Mouse (Mus musculus): Measurements from ENCODE around the gene Myo18b. TPM values are rescaled to one million over a fixed set of nuclear protein-coding genes. Genes with fewer than 3 reads are reported as not detected.

Gene Myo18b
- polyA plus RNA-seq, 1 experiment from 2014 or later: 0.80 TPM

DNA sequence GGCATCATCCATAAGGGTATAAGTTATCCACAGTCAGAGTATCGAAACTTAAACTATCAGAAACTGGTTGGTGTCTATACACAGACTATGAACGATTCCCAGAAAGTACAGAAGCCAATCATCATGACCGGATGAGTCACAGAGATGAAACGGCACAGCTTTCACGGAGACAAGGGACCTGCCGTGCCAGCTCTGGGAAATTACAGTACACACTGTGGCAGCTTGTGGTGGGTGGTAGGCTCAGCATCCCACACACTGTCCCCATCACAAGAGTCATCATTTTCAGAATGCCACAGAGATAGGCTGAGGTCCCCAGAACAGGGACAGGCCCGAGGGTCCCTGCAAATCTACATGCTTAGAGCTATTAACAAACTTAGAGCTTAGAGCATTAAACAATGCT, 114.4 kb downstream of the Myo18b start:
- no peaks in the 10 kb centered on the region for H3K9me3 ChIP-seq (ENCODE audit: low read depth, low read length)
- H3K9ac ChIP-seq: no peak overlapping the region
- no peak overlapping the region for H3K4me3 ChIP-seq (ENCODE audit: low read depth, low read length)
- no peaks in the 10 kb centered on the region for H3K36me3 ChIP-seq (ENCODE audit: insufficient read depth)
- H3K4me2 ChIP-seq: no peak overlapping the region
- no peak for TF ChIP-seq CTCF (IDR thresholded peaks at IDR 0.05; ENCODE audit: low read depth)
- no peaks in the 10 kb centered on the region for H3K4me1 ChIP-seq (ENCODE audit: insufficient read depth)
- 82% methylated on average over 7 of the region's 7 CpGs for WGBS
- no peak overlapping the region for H3K27ac ChIP-seq (ENCODE audit: low read depth)
- no peak for DNase-seq
- H3K27me3 ChIP-seq (ENCODE audit: insufficient read depth, low read length): no peaks in the 10 kb centered on the region
- no peak for ATAC-seq (ENCODE audit: insufficient read depth)

DNA sequence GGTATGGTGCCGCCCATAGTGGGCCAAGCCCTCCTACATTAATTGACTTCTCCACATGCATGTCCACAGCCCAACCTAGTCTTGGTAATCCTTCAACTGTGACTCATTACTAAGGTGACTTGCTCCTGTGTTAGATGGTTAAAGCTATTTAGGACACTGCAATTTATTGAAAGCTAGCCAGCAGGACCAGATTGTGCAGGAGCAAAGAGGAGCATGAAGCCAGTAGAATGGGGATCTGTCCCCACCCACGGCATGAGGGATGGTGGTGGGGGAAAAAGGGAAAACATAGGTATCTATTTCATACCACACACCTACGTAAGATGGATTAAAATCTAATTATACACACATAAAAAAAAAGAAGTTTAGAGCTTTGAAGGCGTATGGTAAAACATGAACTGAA, 114.9 kb downstream of the Myo18b start:
- no peaks in the 10 kb centered on the region for H3K27me3 ChIP-seq (ENCODE audit: insufficient read depth, low read length)
- no peak overlapping the region for H3K9ac ChIP-seq
- H3K36me3 ChIP-seq (ENCODE audit: insufficient read depth): no peaks in the 10 kb centered on the region
- DNase-seq (no peak), ATAC-seq (ENCODE audit: insufficient read depth) (no peak)
- WGBS: 90% methylated on average over 4 of the region's 4 CpGs
- TF ChIP-seq CTCF (IDR thresholded peaks at IDR 0.05; ENCODE audit: low read depth): no peak
- H3K4me3 ChIP-seq (ENCODE audit: low read depth, low read length): no peak overlapping the region
- H3K4me2 ChIP-seq: no peak overlapping the region
- no peaks in the 10 kb centered on the region for H3K9me3 ChIP-seq (ENCODE audit: low read depth, low read length)
- H3K27ac ChIP-seq (ENCODE audit: low read depth): no peak overlapping the region
- H3K4me1 ChIP-seq (ENCODE audit: insufficient read depth): no peaks in the 10 kb centered on the region

DNA sequence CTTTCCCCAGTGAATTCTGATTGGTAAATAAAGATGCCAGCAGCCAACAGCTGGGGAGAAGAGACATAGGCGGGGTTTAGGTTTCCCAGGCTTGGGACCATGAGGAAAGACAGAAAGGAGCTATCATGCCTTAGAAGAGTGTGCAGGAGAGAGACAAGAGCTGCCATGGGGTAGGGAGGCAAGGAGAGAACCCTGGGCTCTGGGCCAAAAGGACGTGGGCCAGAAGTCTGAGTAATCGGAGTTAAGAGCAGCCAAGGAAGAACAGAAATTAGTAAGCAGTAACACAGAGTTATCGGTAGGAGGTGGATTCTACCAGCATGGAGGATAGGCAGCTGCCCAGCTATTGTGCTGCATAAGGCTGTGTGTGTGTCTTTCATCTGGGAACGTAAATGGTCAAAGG, 115.8 kb downstream of the Myo18b start:
- ATAC-seq (ENCODE audit: insufficient read depth): peak; percentile 49; the same call in 1 of the 2 replicates

DNA sequence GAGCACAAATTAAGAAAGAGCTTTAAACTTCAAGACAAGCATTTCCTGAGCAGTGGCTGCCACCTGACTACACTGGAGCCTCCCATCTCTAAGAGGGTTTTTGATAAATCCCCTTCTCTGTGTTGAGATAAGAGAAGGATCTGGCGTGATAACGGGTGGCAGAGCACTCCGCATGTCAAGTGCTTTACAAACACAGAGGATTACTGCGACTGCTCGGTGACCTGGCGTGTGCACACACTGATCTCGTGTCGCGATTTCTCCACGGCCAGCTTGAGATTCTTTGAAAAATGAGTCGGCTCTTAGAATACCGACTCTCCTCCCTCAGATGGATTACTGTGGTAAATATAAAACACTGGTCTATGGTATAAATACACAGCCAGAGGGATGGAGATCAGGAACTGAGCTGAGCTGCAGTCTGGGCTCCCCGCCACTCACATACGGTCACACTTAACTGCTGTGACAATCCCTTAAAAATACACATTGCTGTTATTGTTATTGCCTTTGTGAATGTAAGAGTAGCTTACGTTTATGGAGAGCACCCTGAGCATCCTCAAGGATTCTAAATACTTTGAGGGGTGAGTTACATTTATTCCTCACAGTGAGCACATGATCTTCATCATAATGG, 119.3 kb downstream of the Myo18b start:
- no peak overlapping the region for H3K4me3 ChIP-seq (ENCODE audit: low read depth, low read length)
- no peaks in the 10 kb centered on the region for H3K36me3 ChIP-seq (ENCODE audit: insufficient read depth)
- H3K4me1 ChIP-seq (ENCODE audit: insufficient read depth): no peaks in the 10 kb centered on the region
- H3K27me3 ChIP-seq (ENCODE audit: insufficient read depth, low read length): no peaks in the 10 kb centered on the region
- no peak overlapping the region for H3K9ac ChIP-seq
- no peak for ATAC-seq (ENCODE audit: insufficient read depth)
- WGBS: 11% methylated on average over 15 of the region's 15 CpGs
- peak; percentile 29 for DNase-seq
- H3K9me3 ChIP-seq (ENCODE audit: low read depth, low read length): no peaks in the 10 kb centered on the region
- no peak overlapping the region for H3K27ac ChIP-seq (ENCODE audit: low read depth)
- no peak for TF ChIP-seq CTCF (IDR thresholded peaks at IDR 0.05; ENCODE audit: low read depth)
- H3K4me2 ChIP-seq: no peak overlapping the region

More for the DNA sequence above, 115.8 kb downstream of the Myo18b start:
- Histone ChIP-seq H3K9ac (no peak overlapping the region), H3K4me1 (ENCODE audit: insufficient read depth) (no peaks in the 10 kb centered on the region), H3K4me2 (no peak overlapping the region), H3K27ac (ENCODE audit: low read depth) (no peak overlapping the region), H3K27me3 (ENCODE audit: insufficient read depth, low read length) (no peaks in the 10 kb centered on the region), H3K36me3 (ENCODE audit: insufficient read depth) (no peaks in the 10 kb centered on the region), H3K9me3 (ENCODE audit: low read depth, low read length) (no peaks in the 10 kb centered on the region), H3K4me3 (ENCODE audit: low read depth, low read length) (no peak overlapping the region)
- no peak for TF ChIP-seq CTCF (IDR thresholded peaks at IDR 0.05; ENCODE audit: low read depth)
- DNase-seq: peak; percentile 68
- WGBS: 47% methylated on average over 5 of the region's 5 CpGs

DNA sequence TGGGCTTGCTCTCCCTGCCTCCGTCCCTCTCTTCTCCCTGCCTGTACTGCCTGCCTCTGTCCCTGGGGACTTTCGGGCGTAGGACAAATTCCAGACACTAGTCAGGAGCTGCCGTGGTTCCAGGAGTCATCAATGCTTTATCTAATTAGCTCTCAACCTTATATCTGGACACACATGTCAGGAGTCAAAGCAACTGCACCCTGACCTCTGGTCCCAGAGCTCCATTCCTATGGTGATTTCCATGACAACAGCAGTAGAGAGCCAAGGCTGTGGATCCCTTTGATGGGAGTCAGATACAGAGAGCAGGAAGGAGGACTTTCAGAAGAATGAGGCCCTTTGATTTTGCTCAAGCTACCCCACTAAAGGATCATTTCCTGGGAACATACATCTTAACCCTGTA, 122.7 kb downstream of the Myo18b start:
- WGBS: 34% methylated on average over 4 of the region's 4 CpGs
- H3K36me3 ChIP-seq (ENCODE audit: insufficient read depth): no peaks in the 10 kb centered on the region

DNA sequence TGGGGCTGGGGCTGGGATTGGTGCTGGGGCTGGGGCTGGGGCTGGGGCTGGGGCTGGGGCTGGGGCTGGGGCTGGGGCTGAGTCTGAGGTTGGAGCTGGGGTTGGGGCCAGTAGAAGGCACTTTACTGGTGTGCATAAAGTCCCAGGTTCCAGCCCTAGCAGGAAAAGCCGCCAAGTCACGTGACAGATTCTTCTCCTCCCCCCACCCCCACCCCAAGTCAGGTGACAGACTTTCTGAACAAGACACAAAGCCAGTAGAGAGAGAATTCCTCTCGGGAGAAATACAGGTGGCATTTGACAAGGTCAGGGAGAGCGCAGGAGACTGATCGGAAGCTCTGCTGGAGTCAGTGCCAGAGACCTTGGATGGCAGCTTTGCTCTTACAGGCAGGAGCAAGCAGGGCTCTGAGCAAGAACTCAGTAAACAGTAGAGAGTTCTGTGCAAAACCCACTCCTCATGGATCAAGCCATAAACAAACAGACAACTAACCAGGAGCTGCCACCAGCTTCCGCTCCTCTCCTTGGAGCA, 124.7 kb downstream of the Myo18b start:
- Histone ChIP-seq H3K4me1 (ENCODE audit: insufficient read depth) (no peaks in the 10 kb centered on the region), H3K36me3 (ENCODE audit: insufficient read depth) (no peaks in the 10 kb centered on the region), H3K9me3 (ENCODE audit: low read depth, low read length) (no peaks in the 10 kb centered on the region), H3K27me3 (ENCODE audit: insufficient read depth, low read length) (no peaks in the 10 kb centered on the region), H3K4me2 (no peak overlapping the region), H3K27ac (ENCODE audit: low read depth) (no peak overlapping the region), H3K9ac (no peak overlapping the region), H3K4me3 (ENCODE audit: low read depth, low read length) (no peak overlapping the region)
- DNase-seq: no peak
- no peak for TF ChIP-seq CTCF (IDR thresholded peaks at IDR 0.05; ENCODE audit: low read depth)
- WGBS: 34% methylated on average over 6 of the region's 6 CpGs
- no peak for ATAC-seq (ENCODE audit: insufficient read depth)

More for the DNA sequence above, 122.7 kb downstream of the Myo18b start:
- Histone ChIP-seq H3K4me1 (ENCODE audit: insufficient read depth) (no peaks in the 10 kb centered on the region), H3K27ac (ENCODE audit: low read depth) (no peak overlapping the region), H3K9me3 (ENCODE audit: low read depth, low read length) (no peaks in the 10 kb centered on the region), H3K27me3 (ENCODE audit: insufficient read depth, low read length) (no peaks in the 10 kb centered on the region), H3K4me3 (ENCODE audit: low read depth, low read length) (no peak overlapping the region), H3K9ac (no peak overlapping the region), H3K4me2 (no peak overlapping the region)
- no peak for ATAC-seq (ENCODE audit: insufficient read depth)
- DNase-seq: no peak
- no peak for TF ChIP-seq CTCF (IDR thresholded peaks at IDR 0.05; ENCODE audit: low read depth)

DNA sequence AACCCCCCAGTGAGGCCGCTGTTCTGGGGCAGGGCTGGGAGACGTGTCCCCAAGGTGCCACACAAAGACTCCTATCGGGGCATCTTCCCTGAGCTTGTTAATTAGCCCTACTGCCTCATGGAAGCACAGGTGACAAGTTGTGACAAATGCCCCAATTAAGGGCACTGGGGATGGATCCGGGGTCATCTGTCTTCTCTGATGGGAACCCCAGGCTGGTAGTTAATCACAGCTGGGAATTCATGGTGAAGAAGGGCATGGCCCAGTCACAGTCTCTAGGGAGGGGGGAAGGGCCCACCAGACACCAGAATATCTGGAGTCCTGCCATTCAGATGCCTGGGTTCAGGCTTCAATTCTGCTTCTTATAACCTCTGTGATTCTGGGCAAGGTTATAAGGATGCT, 126.4 kb downstream of the Myo18b start:
- Histone ChIP-seq H3K4me3 (ENCODE audit: low read depth, low read length) (no peak overlapping the region), H3K4me1 (ENCODE audit: insufficient read depth) (no peaks in the 10 kb centered on the region), H3K9me3 (ENCODE audit: low read depth, low read length) (no peaks in the 10 kb centered on the region), H3K27me3 (ENCODE audit: insufficient read depth, low read length) (no peaks in the 10 kb centered on the region), H3K4me2 (no peak overlapping the region), H3K27ac (ENCODE audit: low read depth) (no peak overlapping the region), H3K36me3 (ENCODE audit: insufficient read depth) (no peaks in the 10 kb centered on the region), H3K9ac (no peak overlapping the region)
- DNase-seq (no peak), ATAC-seq (ENCODE audit: insufficient read depth) (no peak)
- 10% methylated on average over 4 of the region's 4 CpGs for WGBS
- no peak for TF ChIP-seq CTCF (IDR thresholded peaks at IDR 0.05; ENCODE audit: low read depth)
